Mouse (Mus musculus) gastrocnemius, adult 8-10 months (tissue): ENCODE measurements at regions not wholly inside any gene's neighbourhood (a gene's known extent, or its start where the extent isn't known, plus 50 kb on each side); places are given as distances from the start of the nearest gene placed in this dataset.
A peak's percentile ranks its signal among the peaks of the same experiment; 100 is the strongest.

Experiments used
- DNase-seq, 2 experiments: peaks; one replicate each; pipeline ENCODE4 v3.0.0; 2022; ENCODE audit warnings: low spot score in 2 of 2

GRCm38 (mm10) chr1:177616335-177617239 is 113.0 kb upstream of the 1700016C15Rik start:
- no peak for DNase-seq

- DNase-seq: no peak
Measured at GRCm38 (mm10) chr1:177620501-177621099, 109.0 kb upstream of the 1700016C15Rik start.

- DNase-seq: no peak
Measured at GRCm38 (mm10) chr1:177621854-177622590, 107.6 kb upstream of the 1700016C15Rik start.

- peak; percentile 29 to 35 for DNase-seq
Measured at GRCm38 (mm10) chr1:177623304-177623726, 106.3 kb upstream of the 1700016C15Rik start.

- no peak for DNase-seq
Measured at GRCm38 (mm10) chr1:177623735-177624134, 105.9 kb upstream of the 1700016C15Rik start.

GRCm38 (mm10) chr1:177627814-177628213 is 101.8 kb upstream of the 1700016C15Rik start:
- no peak for DNase-seq

GRCm38 (mm10) chr1:177633966-177634602 is 95.5 kb upstream of the 1700016C15Rik start:
- DNase-seq: no peak

GRCm38 (mm10) chr1:177637061-177637460 is 92.6 kb upstream of the 1700016C15Rik start:
- DNase-seq: no peak

- no peak for DNase-seq
Measured at GRCm38 (mm10) chr1:177638381-177638780, 91.2 kb upstream of the 1700016C15Rik start.

- no peak for DNase-seq
Measured at GRCm38 (mm10) chr1:177639931-177640846, 89.4 kb upstream of the 1700016C15Rik start.

GRCm38 (mm10) chr1:177642712-177643467 is 86.7 kb upstream of the 1700016C15Rik start:
- DNase-seq: peak; percentile 20 to 35

- DNase-seq: no peak
Measured at GRCm38 (mm10) chr1:177643662-177644061, 86.0 kb upstream of the 1700016C15Rik start.

- no peak for DNase-seq
Measured at GRCm38 (mm10) chr1:177644214-177644613, 85.4 kb upstream of the 1700016C15Rik start.

GRCm38 (mm10) chr1:177645327-177645726 is 84.3 kb upstream of the 1700016C15Rik start:
- no peak for DNase-seq

- DNase-seq: no peak
Measured at GRCm38 (mm10) chr1:177645897-177646535, 83.6 kb upstream of the 1700016C15Rik start.

GRCm38 (mm10) chr1:177647876-177648275 is 81.7 kb upstream of the 1700016C15Rik start:
- no peak for DNase-seq

GRCm38 (mm10) chr1:177648974-177649373 is 80.6 kb upstream of the 1700016C15Rik start:
- no peak for DNase-seq

- no peak for DNase-seq
Measured at GRCm38 (mm10) chr1:177651219-177651618, 78.4 kb upstream of the 1700016C15Rik start.

- no peak for DNase-seq
Measured at GRCm38 (mm10) chr1:177663163-177663562, 66.5 kb upstream of the 1700016C15Rik start.
